Mouse (Mus musculus): ENCODE measurements around the gene Ddc. TPM values are rescaled to one million over a fixed set of nuclear protein-coding genes. Genes with fewer than 3 reads are reported as not detected.

The Ddc gene
- polyA plus RNA-seq (2015; fragmentation: Nextera tagmentation; extraction: Ambion mirVana): 20.7 and 24.2 TPM in 2 replicates

DNA sequence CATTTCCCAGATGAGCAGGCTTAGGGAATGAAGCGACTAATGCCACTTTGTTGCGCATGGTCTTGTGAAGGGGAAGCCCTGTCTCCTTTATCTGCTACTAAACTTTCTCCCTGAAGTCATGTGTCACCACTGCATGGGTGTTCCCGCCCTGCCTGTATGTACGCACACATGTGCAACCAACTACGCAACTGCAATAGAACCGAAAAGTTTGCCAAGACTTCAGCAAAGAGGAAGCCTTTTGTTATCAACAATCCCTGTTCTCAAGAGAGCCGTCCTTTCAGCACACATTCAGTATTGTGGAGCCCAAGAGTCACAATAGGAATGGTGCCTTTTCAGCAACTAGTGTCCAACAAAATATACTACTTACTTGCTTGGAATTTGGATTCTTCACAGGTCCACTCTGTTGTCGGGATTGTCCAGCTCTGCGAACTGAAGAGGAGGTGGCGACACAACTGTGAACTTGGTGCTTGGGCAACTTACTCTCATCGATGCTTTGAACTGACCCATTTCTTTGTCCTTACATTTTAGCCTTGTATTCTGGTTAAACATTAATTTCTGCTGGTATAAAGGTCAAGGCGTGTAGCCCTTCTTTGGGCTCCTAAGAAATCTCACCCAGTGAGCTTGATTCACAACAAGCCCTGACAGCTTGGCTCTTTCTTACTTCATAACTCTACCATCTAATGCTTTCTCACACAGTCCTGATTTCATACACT lies at the start of gene Ddc:
Gene Ddc (minus strand): TSS at position 500 of the 713 bp plus-strand sequence.
- no peaks in the 10 kb centered on the region for H3K36me3 ChIP-seq
- no peak within 1 kb of the TSS for H3K27ac ChIP-seq (replicated peaks)
- H3K4me1 ChIP-seq: no peaks in the 10 kb centered on the region
- 89% methylated on average over 12 of the region's 12 CpGs for WGBS
- no peaks in the 10 kb centered on the region for H3K9me3 ChIP-seq (replicated peaks)
- H3K4me3 ChIP-seq (replicated peaks): no peak within 1 kb of the TSS
- H3K27me3 ChIP-seq: no peaks in the 10 kb centered on the region
- ATAC-seq (ENCODE audit: insufficient number of reproducible peaks, low FRiP score, low TSS enrichment, low read depth): no peak
- H3K9ac ChIP-seq: no peak within 1 kb of the TSS
- no peak within 1 kb of the TSS for H3K4me2 ChIP-seq (replicated peaks)

DNA sequence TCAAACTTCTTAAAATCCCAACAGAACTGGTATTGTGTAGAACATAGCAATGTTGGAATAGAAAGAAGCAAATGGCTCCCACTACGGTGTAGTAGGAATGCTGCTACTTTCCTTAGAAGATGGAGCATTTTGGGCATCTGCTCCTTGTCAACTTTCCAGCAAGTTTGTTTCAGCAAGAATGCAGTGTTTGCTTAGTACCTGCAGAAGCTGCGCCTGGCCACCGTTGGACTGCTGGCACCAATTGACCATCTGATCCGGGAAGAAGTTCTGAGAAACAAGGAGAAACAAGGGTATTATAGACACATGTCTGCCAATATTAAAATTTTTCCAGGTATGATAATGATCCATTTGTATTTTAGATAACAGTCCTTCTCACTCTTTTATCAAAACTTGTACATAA lies 47.8 kb upstream of the Ddc start:
- H3K4me3 ChIP-seq (replicated peaks): no peak overlapping the region
- no peaks in the 10 kb centered on the region for H3K9me3 ChIP-seq (replicated peaks)
- WGBS: 85% methylated on average over 4 of the region's 4 CpGs
- no peak overlapping the region for H3K4me2 ChIP-seq (replicated peaks)
- H3K4me1 ChIP-seq: peaks cover 29% of the 10 kb centered on the region
- H3K9ac ChIP-seq: no peak overlapping the region
- no peak overlapping the region for H3K27ac ChIP-seq (replicated peaks)
- no peaks in the 10 kb centered on the region for H3K27me3 ChIP-seq
- H3K36me3 ChIP-seq: peaks cover 31% of the 10 kb centered on the region
- no peak for ATAC-seq (ENCODE audit: insufficient number of reproducible peaks, low FRiP score, low TSS enrichment, low read depth)

DNA sequence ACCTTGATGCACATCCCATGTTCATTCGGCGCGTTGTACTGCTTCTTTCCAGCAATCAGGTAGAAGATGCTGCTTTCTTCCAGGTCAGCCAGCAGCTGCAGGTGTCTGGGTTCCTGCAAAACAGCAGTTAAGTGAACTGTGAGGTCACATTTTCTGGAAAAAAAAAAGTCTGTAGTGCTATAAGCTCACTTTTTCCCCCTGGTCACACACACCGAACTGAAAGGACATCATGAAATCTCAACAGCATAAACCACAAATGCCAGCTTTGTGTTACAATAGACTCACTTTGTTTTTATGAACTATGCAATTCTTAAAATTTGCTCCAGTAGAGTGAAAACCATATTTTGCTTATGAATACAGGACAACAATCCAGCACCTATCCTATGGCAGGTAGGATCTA lies 46.9 kb upstream of the Ddc start:
- Histone ChIP-seq H3K9me3 (replicated peaks) (no peaks in the 10 kb centered on the region), H3K4me3 (replicated peaks) (no peak overlapping the region), H3K27me3 (no peaks in the 10 kb centered on the region), H3K9ac (no peak overlapping the region), H3K36me3 (peaks cover 31% of the 10 kb centered on the region), H3K4me1 (peaks cover 25% of the 10 kb centered on the region), H3K4me2 (replicated peaks) (no peak overlapping the region), H3K27ac (replicated peaks) (0 out of 2 replicates have a peak overlapping the region, but pooled peaks have one; percentile 11)
- no peak for ATAC-seq (ENCODE audit: insufficient number of reproducible peaks, low FRiP score, low TSS enrichment, low read depth)
- WGBS: 91% methylated on average over 4 of the region's 4 CpGs

DNA sequence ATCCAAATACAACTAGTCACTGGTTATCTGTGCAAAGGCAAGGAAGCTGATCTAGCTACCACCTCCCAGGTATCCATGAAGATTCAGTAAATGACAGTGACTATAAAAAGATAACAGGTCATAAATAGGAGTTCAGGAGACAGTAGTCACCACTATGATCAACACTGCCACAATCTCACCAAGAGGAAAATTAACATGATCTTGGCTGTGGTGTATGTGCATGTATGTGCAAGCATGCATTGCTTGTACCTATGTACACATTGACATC lies 46.1 kb upstream of the Ddc start:
- no peak for ATAC-seq (ENCODE audit: insufficient number of reproducible peaks, low FRiP score, low TSS enrichment, low read depth)
- Histone ChIP-seq H3K27me3 (no peaks in the 10 kb centered on the region), H3K4me1 (peaks cover 22% of the 10 kb centered on the region), H3K9me3 (replicated peaks) (no peaks in the 10 kb centered on the region), H3K36me3 (peaks cover 31% of the 10 kb centered on the region), H3K27ac (replicated peaks) (no peak overlapping the region), H3K4me3 (replicated peaks) (no peak overlapping the region), H3K9ac (no peak overlapping the region), H3K4me2 (replicated peaks) (no peak overlapping the region)

DNA sequence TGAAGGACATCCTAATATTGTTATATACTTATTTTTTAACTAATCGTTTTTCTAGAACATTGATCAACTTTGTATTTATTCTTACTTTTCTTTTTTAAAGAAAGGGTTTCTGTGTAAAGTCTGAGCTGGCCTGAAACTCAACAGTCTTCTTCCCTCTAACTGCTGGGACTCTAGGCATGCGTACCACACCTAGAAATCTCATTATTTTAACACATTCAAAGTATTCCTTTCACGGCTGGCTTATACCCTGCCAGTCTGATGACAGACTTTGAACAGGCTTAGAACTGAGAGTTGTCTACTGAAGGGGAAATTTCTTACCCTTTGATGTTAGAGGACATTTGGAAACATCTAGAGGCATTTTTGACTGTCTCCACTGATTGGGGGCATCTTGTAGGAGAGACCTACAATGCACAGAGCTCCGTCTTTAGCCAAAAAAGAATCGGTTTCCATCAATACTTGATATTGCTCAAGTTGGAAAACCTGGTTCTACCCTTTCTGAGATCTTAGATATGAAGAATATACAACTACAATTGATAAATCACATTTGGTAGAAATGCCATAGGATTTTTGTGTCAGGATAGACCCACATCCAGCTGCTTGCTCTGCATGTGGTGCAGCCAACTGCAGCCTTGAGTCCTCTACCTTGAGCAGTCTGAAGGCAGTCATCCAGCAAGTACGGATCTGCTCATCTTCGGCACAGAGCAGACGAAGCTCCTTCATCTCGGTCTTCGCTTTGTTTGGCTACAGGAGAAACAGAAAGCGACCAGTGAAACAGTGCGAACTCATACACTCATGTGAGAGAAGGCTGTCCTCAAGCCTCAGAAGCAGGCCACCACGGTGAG lies 45.5 kb upstream of the Ddc start:
- Histone ChIP-seq H3K27me3 (no peaks in the 10 kb centered on the region), H3K4me3 (replicated peaks) (no peak overlapping the region), H3K36me3 (peaks cover 36% of the 10 kb centered on the region), H3K27ac (replicated peaks) (no peak overlapping the region), H3K9ac (no peak overlapping the region), H3K4me2 (replicated peaks) (no peak overlapping the region), H3K9me3 (replicated peaks) (no peaks in the 10 kb centered on the region), H3K4me1 (peaks cover 18% of the 10 kb centered on the region)
- 84% methylated on average over 13 of the region's 13 CpGs for WGBS
- ATAC-seq (ENCODE audit: insufficient number of reproducible peaks, low FRiP score, low TSS enrichment, low read depth): no peak

DNA sequence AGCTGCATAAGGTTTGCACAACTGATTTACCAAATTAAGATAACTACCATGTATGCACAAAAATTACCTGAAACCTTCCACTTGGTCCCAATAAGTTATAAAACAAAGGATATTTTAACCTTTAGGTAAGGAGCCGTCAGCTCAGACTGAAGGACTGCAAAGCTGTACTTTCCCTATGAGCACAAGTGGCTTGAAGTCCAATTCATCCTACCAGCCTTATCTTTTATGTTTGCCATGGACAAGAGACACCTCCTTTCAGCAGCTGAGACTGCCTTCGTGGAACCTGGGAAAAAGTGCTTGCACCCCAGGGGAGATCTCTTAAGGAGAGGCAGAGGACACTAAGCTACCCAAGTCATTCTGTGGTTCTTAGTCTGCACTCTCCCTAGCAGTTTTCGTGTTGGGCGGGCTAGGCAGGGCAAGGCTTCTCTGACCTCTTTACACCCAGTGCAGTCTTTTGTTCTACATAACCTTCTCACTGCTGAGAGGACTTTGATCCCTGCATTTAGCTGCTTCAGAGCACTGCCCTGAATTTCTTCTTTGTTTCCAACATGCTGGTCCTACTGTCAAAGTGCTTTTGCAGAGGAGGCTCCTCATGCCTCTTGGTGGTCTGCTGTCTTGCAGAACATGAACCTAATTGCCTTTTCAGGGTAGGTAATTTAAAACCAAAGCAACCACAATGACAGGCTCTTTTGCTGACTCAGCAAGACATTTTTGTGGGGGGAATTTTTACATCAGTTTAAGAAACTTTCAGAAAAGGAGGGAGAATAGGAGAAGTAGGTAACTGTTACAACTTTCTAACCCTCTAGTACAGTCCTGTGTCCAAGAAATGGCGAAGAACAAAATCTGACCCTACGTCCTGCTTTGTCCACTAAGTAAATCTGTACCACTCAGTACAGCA lies 44.6 kb upstream of the Ddc start:
- Histone ChIP-seq H3K36me3 (peaks cover 45% of the 10 kb centered on the region), H3K4me2 (replicated peaks) (no peak overlapping the region), H3K9me3 (replicated peaks) (no peaks in the 10 kb centered on the region), H3K27ac (replicated peaks) (peak overlapping the region; percentile 65), H3K27me3 (no peaks in the 10 kb centered on the region), H3K9ac (no peak overlapping the region), H3K4me1 (peaks cover 12% of the 10 kb centered on the region), H3K4me3 (replicated peaks) (no peak overlapping the region)
- whole genome bisulfite sequencing: 62% methylated on average over 6 of the region's 6 CpGs
- no peak for ATAC-seq (ENCODE audit: insufficient number of reproducible peaks, low FRiP score, low TSS enrichment, low read depth)

DNA sequence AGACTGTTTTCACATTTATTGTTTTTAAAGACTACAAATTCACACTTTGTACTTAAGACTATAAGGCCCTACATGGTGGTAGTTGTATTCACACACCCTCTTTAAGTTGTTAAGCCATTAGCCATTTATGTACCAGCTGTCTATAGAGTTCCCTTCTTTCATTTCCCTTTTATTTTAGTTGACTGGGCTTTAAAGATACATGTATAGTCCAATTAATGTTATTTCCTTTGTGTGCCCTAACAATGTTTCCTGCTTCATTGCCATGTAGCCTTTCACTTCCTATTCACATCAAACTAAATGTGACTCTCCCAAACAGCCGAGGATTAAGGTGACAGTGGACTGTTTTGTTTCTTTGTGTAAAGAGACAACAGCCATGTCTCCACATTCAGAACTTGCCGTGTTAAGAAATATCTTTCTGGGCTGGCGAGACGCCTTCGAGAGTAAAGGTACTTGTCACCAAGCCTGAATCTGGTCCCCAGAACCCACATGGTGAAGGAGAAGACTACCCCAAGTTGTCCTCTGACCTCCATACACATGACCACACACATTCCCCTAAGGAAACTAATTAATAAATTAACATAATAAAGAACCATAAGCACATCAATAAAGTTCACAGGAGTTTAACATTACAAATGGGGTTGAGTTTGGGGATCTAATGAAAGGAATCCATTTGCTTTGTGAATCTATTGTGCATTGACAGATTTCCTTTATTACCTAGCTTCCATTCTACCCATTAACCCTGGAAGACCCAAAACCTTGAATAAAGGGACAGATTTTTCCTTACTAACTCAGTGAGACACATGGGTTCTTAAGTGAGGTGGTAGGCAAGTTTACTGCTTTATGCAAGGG lies 43.1 kb upstream of the Ddc start:
- no peak overlapping the region for H3K4me3 ChIP-seq (replicated peaks)
- 0 out of 2 replicates have a peak, but pooled peaks cover 6% of the 10 kb centered on the region for H3K4me1 ChIP-seq
- ATAC-seq (ENCODE audit: insufficient number of reproducible peaks, low FRiP score, low TSS enrichment, low read depth): no peak
- H3K4me2 ChIP-seq (replicated peaks): no peak overlapping the region
- H3K9me3 ChIP-seq (replicated peaks): no peaks in the 10 kb centered on the region
- H3K9ac ChIP-seq: no peak overlapping the region
- no peaks in the 10 kb centered on the region for H3K27me3 ChIP-seq
- WGBS: 82% methylated on average over 5 of the region's 5 CpGs
- peaks cover 56% of the 10 kb centered on the region for H3K36me3 ChIP-seq
- H3K27ac ChIP-seq (replicated peaks): 0 out of 2 replicates have a peak overlapping the region, but pooled peaks have one; percentile 12

DNA sequence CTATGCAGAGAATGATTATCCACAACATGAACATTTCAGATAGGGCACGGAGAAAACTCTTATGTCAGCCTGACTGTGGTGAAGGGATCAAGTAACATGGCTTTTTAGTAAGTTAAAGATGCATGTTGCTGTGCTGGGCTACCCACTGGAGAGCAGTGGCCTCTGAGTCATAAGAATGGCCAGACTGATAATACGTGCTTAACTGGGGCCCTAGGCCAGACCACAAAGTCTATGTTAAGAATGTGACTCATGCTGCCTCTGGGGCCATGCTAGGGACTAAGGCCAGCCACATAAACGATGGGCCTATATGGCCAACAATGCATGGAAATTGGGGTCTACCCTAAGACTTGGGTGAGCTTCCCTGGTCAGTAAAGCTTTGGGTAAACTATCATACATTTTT lies 41.7 kb upstream of the Ddc start:
- Histone ChIP-seq H3K36me3 (peaks cover 60% of the 10 kb centered on the region), H3K9ac (no peak overlapping the region), H3K27ac (replicated peaks) (no peak overlapping the region), H3K4me2 (replicated peaks) (no peak overlapping the region), H3K9me3 (replicated peaks) (no peaks in the 10 kb centered on the region), H3K4me1 (0 out of 2 replicates have a peak, but pooled peaks cover 6% of the 10 kb centered on the region), H3K4me3 (replicated peaks) (no peak overlapping the region), H3K27me3 (no peaks in the 10 kb centered on the region)
- ATAC-seq (ENCODE audit: insufficient number of reproducible peaks, low FRiP score, low TSS enrichment, low read depth): peak; percentile 69; the same call in 1 of the 2 replicates
- 52% methylated on average over 3 of the region's 3 CpGs for WGBS

DNA sequence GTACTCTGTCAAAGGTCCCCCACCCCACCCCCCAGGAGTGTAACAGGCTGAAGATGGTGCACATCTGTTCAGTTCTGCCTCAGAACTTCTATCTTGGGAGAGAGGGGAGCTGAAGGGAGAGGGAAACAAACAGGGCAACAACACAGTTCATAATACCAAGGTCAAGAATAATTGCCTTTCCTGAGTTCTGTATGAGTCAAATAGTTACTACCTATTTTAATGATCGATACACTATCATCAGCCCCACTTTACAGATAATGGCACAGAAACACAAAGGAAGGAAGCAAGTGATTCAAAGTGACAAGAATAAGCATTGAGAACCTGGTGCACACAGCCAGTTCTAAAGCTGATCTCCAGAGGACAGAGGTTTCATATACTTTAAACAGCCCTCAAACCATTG lies 40.6 kb upstream of the Ddc start:
- H3K27ac ChIP-seq (replicated peaks): no peak overlapping the region

DNA sequence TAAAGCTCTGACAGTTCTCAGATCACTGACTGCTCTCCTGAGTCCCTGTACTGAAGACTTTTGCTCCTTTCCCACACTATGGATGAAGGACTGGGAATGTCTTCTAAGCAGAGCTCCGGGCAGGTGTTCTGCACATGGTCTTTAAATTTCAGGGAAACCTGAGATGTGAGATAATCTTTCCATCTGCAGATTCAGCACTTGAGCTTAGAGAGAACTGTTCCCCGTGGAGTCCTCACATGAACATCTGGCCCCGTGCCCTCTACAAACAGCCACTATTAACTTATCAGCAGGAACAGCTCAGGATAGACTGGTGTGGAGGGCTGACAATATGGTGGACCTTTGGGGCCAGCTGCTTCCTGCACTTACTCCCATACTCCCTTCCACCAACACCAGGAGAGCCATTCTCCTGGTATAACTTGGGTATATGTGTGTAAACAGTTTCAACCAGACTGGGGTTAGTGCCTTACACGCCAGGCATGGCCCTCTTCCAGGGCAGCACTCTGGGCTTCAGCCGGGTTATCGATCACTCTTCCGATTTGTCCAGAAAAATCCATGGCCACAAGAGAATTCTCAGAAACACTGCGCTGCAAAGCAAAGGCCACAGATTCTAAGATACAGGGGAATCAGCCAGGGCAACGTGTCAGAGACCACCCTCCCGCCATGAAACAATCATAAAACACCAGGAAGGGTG lies 39.5 kb upstream of the Ddc start:
- Histone ChIP-seq H3K9ac (no peak overlapping the region), H3K27ac (replicated peaks) (0 out of 2 replicates have a peak overlapping the region, but pooled peaks have one; percentile 7), H3K4me2 (replicated peaks) (no peak overlapping the region), H3K27me3 (no peaks in the 10 kb centered on the region), H3K36me3 (peaks cover 60% of the 10 kb centered on the region), H3K4me1 (0 out of 2 replicates have a peak, but pooled peaks cover 1% of the 10 kb centered on the region), H3K4me3 (replicated peaks) (no peak overlapping the region), H3K9me3 (replicated peaks) (no peaks in the 10 kb centered on the region)
- 73% methylated on average over 10 of the region's 10 CpGs for WGBS
- 0 out of 2 replicates have a peak, but pooled peaks have one; percentile 26 for ATAC-seq (ENCODE audit: insufficient number of reproducible peaks, low FRiP score, low TSS enrichment, low read depth)

More for the DNA sequence above, 40.6 kb upstream of the Ddc start:
- no peaks in the 10 kb centered on the region for H3K9me3 ChIP-seq (replicated peaks)
- 93% methylated on average over 1 of the region's 1 CpGs for WGBS
- 0 out of 2 replicates have a peak, but pooled peaks cover 6% of the 10 kb centered on the region for H3K4me1 ChIP-seq
- H3K9ac ChIP-seq: no peak overlapping the region
- peaks cover 59% of the 10 kb centered on the region for H3K36me3 ChIP-seq
- H3K27me3 ChIP-seq: no peaks in the 10 kb centered on the region
- no peak for ATAC-seq (ENCODE audit: insufficient number of reproducible peaks, low FRiP score, low TSS enrichment, low read depth)
- no peak overlapping the region for H3K4me2 ChIP-seq (replicated peaks)
- no peak overlapping the region for H3K4me3 ChIP-seq (replicated peaks)

Data from embryonic facial prominence, embryonic 15.5 days (tissue).